Mouse (Mus musculus) thymus, postnatal 14 days (tissue): ENCODE results near the gene Clec2l.
"Not testable (repeated sequence)": the region's sequence is repeated elsewhere in the genome, so short reads cannot be mapped to it uniquely, and the experiment has no call there.

ENCODE experiments used
- DNase-seq: peaks from one replicate; pipeline ENCODE4 v3.0.0; 2021

Gene Clec2l

DNA sequence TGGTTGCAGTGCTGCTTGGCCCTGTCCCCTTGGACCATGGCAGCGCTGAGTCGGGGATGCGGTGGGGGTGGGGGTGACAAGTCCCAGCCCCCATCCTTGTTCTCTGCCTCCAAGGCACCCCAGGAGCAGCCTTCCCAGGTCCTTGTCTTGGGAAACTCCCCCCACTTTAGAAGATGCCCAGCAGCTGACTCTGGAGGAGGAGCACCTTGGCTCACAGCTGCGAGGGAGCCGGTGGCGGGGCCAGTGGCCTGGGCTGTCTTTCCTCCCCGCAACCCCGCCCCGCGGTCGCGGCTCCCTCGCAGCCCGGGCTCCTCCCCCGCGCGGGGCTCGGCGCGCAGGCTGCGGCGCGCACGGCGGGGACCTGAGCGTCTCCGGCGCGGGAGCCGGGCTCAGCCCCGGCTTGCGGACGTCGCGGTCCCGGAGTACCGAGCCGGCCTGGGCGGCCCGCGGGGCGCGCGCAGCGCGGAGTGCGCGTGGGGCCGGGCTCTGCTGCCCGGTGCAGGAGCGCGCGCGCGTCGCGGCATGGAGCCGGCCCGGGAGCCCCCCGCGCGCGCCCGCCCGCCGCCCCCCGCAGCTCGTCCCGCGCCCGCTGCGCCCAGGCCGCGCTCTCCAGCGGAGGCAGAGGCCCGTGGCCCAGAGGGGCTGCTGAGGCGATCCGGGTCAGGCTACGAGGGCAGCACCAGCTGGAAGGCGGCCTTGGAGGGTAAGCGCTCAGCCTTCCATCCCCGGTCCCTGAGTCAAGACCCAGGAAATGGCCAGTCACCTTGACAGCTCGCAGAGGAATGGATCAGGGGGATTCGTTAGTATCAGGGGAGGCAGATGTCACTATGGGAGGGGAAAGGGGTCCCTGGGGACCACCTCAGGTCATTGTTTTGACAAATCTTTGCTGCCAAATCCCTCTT lies at the start of gene Clec2l:
Gene Clec2l (plus strand): TSS at position 356 of the 902 bp plus-strand sequence.
- no peak for DNase-seq

DNA sequence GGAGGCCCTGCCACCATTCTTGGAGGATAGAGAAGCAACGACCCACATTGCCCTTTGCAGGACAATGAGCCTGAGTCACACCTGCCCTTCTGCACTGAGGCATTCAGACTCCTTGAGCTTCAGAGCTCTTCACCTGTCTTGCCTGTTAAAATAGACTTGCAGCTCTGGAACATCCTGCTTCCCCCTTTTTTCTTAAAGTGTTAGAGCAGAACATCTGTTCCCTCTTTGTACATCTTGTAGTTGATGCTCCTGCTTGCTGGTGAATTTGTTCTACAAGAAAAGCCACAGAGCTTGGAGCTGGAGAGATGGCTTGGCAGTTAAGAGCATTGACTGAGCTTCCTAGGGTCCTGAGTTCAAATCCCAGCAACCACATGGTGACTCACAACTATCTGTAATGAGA lies 40.5 kb upstream of the Clec2l start:
- DNase-seq = no peak

DNA sequence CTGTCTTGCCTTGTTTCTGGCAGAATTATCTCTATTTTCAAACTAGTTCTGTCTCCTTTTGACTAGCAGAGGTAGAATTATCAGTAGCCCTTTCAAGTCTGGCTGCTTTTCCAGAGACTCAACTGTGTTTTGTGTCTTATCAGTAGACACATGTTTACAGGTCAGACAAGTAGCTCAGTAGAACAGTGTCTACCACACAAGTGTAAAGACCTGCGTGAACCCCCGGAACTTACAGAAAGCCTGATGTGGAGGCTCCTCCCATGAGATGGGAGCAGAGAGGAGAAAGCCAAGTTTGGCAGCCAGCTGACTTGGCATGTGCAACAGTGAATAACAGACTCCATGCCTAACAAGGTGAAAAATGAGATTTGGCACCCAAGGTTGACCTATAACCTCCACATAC lies 39.4 kb upstream of the Clec2l start:
- no peak for DNase-seq

DNA sequence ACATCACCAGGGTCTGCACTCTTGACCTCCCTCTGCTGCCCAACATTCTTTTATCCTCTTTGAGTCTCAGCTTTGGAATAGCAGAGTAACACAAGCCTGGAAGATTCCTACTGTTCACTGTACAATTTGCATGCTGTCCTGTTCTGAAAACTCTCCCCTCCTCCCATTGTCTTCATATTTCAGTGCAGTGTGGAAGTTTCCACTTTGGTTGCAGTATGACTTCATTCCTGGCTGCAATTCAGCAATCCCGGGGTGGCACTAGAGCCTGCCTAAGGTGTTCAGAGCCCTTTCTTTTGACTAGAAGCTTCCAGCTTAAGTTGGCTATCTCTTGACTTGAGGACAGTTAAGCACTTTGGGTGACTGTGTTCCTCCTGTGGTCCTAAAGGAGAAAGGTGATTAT lies 38.4 kb upstream of the Clec2l start:
- DNase-seq = no peak

DNA sequence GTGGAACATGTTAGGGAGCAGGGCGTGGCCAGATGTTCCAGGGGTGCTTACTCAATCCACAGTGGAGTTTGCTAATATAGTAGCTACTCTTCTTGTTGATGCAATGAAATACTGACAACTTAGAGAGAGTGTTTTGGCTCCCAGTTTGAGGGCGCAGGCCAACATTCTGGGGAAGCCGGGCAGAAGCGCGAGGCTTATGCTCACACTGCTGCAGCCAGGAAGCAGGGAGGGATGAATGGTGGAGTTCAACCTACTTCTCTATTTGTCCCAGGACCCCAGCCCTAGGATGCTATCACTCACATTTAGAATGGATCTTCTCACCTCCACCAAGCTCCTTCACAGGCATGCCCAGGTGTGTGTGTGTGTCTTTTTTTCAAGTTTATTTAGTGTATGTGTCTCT lies 36.8 kb upstream of the Clec2l start:
- no peak for DNase-seq

DNA sequence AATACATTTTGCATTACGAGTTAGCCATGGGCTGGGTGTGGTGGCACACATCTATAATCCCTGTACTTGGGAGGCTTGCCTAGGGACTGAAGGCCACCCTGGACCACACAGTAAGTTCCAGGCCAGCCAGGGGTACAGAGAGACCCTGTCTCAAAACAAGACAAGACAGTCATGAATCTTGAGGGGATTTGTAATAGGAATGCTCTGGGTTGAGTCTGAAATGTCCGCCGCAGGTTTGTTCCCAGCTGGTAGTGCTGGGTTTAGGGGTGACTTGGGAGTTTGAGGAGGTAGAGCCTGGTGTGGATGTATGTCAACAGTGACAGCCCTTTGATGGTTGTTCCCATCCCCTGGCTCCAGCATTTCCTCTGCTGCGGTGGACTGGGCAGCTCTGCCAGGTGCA lies 35.8 kb upstream of the Clec2l start:
- DNase-seq = no peak

DNA sequence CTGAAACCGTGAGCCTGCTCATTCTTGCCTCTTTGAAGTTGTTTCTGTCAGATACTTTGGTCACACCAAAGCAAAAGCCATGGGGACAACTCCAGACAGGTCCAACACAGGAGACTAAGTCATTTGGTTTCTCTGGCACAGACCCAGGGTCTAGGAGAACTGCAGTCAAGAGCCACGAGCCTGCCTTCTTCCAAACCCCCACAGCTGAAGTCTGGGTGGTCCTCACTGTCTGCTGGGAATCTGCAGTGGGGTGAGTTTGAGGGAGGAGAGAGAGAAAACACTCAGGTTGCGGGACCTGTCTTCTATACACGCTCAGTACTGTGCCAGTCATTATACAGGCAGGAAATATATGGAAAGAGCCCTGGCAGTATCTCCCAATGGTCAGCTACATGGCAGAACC lies 35.4 kb upstream of the Clec2l start:
- DNase-seq = no peak

DNA sequence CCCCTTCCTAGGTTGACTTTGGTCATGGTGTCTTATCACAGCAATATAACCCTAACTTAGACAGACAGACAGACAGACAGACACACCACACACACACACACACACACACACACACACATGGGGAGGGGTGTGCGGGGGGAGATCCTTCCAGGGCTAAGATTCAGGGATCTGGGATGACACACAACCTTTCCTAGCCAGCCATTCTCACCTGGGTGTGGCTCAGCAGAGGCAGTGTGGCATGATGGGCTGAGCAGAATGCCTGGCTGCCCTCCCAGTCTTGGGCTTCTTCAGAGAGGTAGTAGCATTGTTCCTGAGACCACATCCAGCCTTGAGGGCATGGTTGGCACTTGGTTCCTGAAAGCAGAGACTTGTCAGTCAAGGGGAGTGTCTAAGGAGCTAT lies 33.3 kb upstream of the Clec2l start:
- no peak for DNase-seq

DNA sequence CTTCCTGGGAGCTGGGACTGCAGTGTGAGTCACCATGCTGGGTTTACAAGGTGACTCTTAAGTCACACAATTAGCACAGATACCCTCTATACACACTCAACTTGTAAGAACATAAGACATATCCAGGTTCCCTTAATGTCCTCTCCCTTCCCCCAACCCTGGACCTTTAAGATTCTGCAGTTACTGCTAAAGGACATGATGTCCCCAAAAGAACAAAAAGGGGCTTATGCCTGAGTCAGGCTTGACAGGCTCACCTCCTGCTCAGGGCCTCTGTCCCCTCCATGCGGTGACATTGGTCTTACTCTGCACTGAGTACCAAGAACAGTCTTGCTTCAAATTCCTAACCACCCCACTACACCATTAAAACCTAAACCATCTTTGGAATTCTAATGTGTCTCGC lies 30.0 kb upstream of the Clec2l start:
- no peak for DNase-seq

DNA sequence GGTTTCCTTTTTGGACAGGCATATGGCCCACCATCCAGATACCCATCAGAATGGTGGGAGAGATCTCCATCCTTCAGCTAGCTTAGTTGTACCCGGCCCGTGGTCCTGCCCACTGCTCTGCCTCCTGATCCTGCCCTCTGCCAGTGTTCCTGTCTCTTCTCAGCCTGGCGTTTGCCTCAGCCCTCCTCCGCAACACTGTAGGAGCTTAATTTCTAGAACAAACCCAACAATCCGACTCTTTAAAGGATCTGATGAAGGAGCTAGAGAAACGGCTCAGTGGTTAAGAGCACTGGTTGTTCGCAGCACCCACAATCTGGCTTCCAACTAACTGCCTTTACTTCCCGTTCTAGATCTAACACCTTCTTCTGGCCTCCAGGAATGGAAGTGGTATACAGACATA lies 28.4 kb upstream of the Clec2l start:
- no peak for DNase-seq

DNA sequence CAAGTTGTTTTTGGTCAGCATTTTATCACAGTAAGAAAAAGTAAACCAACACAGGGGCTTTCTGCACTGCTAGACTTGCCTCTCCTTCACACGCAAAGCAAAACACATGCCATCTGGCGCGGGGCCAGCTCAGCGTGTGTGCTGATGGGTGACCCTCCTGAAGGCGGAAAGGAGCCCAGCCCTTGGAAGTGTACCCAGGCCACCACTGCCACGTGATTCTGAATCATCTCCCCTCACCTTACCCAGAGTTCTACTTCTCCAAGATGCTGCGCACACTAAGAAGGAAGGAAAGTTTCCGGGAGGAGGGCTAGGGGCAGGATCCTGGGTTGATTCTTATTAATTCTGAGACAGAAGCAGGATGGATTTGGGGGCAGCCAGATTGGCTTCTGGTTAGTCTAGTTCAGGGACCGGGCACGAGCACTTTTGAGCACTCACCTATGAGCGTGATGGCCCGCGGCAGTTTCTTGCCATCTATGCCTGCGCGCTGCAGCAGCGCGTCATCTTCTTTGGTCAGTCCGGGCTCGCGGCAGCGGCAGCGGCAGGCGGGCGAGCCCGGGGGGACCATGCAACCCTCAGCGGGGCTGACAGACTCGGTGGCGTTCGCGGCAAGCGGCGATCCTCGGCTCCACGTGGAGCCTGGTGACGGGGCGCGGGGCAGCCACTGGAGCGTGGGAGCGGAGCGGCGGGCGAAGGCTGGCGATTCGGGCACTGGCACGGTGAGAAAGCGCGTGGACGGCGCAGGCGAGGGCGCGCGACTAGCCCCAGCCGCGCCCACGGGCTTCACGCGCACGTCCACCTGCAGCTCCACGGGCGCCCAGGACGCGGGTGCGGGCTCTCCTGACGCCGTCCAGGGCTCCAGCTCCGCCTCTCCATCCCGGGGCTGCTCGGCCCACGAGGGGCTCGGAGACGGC lies 26.7 kb upstream of the Clec2l start:
- peak; percentile 7 for DNase-seq

DNA sequence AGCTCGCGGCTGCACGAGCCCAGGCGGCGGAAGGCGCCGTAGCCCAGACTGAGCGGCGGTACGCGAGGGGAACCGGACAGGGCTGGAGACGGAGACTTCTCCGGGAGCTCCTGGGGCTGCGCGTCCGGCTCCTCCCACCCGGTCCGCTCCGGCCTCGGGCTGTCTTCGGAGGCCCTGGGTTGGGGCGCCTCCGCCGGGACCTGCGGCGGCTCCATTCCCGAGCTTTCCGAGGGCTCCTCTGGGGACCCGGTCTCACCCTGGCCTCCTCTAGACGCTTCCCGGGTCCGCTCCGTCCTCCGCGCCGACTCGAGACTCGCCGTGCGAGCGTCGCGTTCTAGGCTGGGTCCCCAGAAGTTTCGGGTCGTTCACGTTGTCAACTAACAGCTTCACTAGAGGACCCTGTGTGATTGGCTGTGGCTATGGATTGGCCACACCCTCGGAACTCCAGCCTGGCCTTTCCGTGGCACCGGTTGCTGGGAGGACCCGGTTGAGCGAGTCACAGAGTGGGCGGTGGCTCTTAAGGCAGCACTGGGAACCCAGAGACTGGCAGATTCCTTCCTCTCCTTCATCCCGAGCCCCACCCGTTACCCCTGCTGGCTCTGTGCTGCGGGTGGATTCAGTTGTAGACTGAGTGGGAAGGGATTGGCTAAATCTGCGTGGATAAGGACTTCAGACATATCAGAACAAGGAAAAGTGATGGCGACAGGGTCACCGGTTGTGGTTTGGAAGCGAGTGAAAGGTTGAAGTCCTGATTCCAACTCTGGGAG lies 25.8 kb upstream of the Clec2l start, which contains the start of gene Klrg2:
Gene Klrg2 (minus strand): TSS at position 391 of the 767 bp plus-strand sequence.
- DNase-seq = peak; percentile 14

DNA sequence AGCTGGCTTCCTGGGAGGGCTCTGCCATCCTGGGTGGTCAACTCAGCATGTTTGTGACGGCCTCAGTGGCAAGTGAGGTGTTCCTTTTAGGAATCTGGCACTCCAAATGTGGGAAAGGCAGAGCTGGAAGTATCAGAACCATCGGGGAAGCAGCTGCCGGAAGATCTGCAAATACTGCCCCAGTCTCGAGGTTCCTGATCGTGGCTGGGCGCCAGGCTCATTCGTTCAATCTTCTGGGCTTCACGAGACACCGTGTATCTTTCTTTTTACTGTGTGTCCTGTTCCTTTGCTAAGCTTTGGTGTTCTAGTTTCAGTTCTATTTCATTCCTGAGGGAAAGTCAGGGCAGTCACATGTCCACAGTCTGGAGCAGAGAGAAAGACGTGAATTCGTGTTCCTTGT lies 22.5 kb upstream of the Clec2l start:
- DNase-seq = no peak

DNA sequence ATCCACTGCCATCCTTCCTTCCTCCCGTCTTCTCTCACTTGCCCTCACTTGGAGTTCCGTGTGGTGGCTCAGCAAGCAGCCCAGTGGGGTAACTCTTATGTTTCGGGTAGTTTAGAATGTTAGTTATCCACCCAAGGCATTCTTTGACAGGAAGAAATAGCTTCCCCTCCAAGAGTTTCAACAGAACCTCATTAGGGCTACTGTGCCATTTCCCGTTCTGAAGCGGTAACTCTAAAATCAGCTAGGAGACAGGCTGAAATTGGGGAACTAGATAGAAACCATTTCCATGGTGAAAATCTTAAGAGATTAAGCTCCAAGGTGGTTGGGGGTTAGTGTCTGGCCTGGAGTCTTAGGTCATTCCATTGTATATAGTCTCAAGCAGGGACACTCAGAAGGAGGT lies 21.6 kb upstream of the Clec2l start:
- no peak for DNase-seq

DNA sequence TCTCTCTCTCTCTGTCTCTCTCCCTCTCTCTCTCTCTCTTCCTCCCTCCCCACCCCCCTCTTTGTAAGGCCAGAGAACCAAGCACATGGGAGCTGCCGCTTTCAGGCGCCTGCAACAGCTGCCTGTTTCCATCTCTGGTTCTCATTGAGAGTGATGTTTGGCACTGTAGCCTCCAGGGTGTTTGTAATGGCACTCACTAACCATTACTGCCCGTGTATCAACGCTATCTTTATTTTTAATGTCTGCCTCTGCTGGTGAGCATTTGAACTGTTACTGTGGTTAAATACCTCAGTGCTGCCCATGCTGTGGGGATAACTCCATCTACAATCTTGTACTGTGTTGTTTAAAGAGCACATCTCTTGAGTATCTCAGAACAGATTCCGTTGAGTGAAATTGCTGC lies 21.2 kb upstream of the Clec2l start:
- DNase-seq = no peak

DNA sequence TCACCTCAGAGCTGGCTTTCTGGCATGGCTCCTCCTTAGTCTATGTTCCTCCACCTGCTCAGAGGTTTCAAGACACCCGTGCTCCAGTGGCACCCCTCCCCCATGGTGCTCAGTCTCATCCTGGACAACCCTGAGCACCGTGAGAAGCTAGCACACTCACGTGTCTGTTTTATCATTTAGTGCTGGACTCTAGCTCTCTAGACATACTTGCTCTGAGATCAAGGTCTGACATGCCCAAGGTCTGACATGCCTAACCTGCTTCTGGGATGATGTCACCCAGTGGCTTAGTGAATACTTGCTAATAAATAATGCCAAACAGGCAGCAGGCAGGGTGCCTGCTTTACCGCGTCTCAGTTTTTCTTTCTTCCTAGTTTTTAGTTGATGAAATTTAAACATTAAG lies 20.3 kb upstream of the Clec2l start:
- no peak for DNase-seq

DNA sequence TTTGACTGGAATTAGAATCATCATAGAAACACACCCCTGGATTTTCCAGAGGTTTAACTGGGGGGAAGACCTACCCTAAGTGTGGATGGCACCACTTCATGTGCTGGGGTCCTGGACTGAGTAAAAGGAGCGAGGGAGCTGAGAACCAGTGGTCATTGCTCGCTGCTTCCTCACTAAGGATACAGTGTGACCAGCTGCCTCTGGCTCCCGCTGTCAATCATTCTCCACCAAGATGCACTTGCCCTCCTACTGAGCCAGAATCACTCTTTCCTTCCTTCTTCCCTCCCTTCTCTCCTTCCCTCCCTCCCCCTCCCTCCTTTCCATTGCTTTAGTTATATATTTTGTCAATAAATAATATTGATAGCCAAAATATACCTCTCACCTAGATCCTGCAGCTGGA lies 19.8 kb upstream of the Clec2l start:
- DNase-seq = no peak

DNA sequence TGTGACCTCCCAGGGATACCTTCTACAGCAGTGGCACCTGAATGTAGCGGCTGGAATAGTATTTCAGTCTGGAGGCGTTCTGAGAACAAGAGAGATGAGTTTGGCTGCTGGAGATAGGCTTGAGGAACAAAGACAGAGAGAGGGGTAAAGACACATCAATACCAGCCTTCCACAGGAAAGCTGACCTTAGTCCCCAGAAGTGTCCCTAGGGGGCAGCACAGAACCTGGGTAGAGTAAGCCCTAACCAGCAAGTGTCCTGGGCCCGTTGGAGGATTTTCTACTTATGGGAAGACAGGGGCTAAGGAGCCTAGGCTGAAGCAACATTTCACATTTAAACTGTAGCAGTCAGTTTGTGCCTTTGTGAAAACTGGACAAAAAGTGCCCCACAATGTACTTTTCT lies 13.3 kb upstream of the Clec2l start:
- peak; percentile 34 for DNase-seq

DNA sequence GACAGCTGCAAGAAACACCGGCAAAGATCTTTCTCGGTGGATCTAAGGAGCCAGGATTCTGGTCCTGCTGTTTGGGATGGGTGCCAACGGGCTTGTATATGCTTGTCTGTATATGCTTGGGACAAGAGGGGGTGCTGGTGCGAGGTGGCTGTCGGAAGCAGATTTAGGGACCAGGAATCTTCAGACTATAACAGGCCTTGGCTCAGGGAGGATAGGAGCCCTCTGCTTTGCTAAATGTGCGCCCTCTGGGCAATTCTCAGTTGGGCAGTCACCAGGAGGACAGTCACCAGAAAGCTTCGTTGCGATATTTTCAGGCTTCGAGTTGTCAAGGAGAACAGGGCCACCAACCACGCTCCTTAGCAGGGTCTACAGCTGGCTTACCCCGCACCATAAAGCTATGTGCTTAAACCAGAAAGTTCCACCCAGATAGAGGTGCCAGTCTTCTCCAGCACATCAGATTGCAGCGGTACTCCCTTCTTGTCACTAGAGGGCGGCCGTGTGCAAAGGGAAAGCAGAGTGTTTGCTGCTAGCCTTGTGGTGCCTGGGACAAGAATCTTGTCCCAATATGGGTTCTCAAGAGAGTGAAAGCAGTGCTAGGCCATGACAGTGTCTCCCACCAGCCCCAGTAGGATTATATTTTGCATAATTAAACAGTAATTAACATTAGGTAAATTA lies 12.5 kb upstream of the Clec2l start:
- peak; percentile 64 for DNase-seq

DNA sequence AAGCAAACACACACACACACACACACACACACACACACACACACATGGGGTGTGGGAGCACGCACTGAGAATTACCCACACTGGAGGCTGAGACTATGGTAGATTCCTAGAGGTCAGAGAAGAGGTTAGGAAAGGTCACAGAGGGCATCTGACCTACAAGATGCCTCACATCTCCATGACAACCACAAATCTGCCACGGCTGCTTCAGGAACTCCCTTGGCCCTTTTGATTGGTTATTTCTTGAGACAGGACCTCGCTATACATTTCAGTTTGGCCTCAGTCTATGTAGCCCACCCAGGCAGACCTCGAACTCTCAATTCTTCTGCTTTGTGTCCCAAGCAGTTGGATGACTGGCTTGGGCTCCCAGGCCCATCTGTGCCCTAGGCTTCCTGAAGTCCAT lies 1.2 kb upstream of the Clec2l start:
- no peak for DNase-seq

DNA sequence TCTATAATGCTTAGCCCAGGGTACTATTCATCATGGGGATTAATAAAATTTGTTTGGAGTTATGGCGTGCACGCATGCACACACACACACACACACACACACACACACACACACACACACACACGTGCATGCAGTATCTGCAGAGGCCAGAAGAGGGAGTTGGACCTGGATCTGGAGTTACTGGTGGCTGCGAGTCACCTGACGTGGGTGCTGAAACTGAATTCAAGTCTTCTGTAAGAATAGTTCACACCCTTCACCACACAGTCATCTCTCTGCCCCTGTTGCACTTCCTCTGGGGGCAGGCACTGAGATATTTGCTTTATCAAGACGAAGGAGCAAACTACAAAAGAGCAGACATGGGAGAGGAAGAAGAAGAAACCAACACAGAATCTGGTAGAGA lies 6.7 kb downstream of the Clec2l start:
- DNase-seq = no peak

DNA sequence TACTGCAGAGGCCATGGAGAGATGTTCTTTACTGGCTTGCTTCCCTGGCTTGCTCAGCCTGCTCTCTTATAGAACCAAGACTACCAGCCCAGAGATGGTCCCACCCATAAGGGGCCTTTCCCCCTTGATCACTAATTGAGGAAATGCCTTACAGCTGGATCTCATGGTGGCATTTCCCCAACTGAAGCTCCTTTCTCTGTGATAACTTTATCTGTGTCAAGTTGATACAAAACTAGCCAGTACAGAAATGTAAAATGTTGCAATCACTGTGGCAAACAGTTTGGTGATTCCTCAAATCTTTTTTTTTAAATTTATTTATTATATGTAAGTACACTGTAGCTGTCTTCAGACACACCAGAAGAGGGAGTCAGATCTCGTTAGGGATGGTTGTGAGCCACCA lies 7.6 kb downstream of the Clec2l start:
- DNase-seq = not testable (repeated sequence)

DNA sequence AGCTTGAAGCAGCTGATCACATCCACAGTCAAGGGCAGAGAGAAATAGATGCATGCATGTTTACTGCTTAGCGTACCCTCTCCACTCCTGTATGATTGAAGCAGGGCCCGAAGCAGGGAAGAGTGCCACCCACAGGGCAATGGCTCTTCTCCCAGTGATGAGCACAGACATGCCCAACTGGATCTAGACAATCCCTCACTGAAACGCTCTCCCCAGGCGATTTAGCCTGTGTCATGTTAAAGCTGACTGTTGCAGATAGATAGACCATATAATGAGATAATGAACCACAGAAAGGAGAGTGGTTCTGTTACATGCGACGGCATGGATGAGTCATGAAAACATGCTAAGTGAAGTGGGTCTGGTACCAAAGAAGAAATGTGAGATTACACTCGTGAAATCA lies 8.4 kb downstream of the Clec2l start:
- DNase-seq = no peak
